Mouse (Mus musculus) mouse trophoblast stem cell (cell line): ENCODE measurements around the gene Hspa4.
"Not testable (repeated sequence)": the region's sequence is repeated elsewhere in the genome, so short reads cannot be mapped to it uniquely, and the experiment has no call there.

Source experiments
- in situ Hi-C, 2 experiments: fragments of 300-500 bp; cut with MseI, MboI; formaldehyde crosslinking; loops; 2 replicates in 1 of 2; 3 replicates in 1 of 2; pipeline ENCODE4 v1.15.1; 2025

Gene Hspa4

GRCm38 (mm10) chr11:53300330-53301166, at the start of gene Hspa4:
Gene Hspa4, minus strand, starts transcription at chr11:53300457.
- in situ Hi-C loops, result no loop called here

- in situ Hi-C loops, result no loop called here
Observed at GRCm38 (mm10) chr11:53345738-53346137, 45.5 kb upstream of the Hspa4 start.

- in situ Hi-C loops, result no loop called here
Observed at GRCm38 (mm10) chr11:53345328-53345727, 45.1 kb upstream of the Hspa4 start.

GRCm38 (mm10) chr11:53342711-53343110, 42.5 kb upstream of the Hspa4 start:
- in situ Hi-C loops, result no loop called here

- in situ Hi-C loops, result not testable (repeated sequence)
Observed at GRCm38 (mm10) chr11:53341019-53341418, 40.8 kb upstream of the Hspa4 start.

- in situ Hi-C loops, result no loop called here
Observed at GRCm38 (mm10) chr11:53337684-53338083, 37.4 kb upstream of the Hspa4 start.

GRCm38 (mm10) chr11:53336924-53337323, 36.7 kb upstream of the Hspa4 start:
- in situ Hi-C loops, result no loop called here

- in situ Hi-C loops, result no loop called here
Observed at GRCm38 (mm10) chr11:53336182-53336571, 35.9 kb upstream of the Hspa4 start.

GRCm38 (mm10) chr11:53335505-53336181, 35.4 kb upstream of the Hspa4 start:
- in situ Hi-C loops, result no loop called here

- in situ Hi-C loops, result no loop called here
Observed at GRCm38 (mm10) chr11:53332076-53332680, 31.9 kb upstream of the Hspa4 start.

GRCm38 (mm10) chr11:53331121-53331520, 30.9 kb upstream of the Hspa4 start:
- in situ Hi-C loops, result no loop called here

- in situ Hi-C loops, result no loop called here
Observed at GRCm38 (mm10) chr11:53330325-53330724, 30.1 kb upstream of the Hspa4 start.

- in situ Hi-C loops, result no loop called here
Observed at GRCm38 (mm10) chr11:53324512-53324968, 24.3 kb upstream of the Hspa4 start, which contains the start of gene Zcchc10. Gene Zcchc10, plus strand, starts transcription at chr11:53324679.

GRCm38 (mm10) chr11:53319867-53320266, 19.6 kb upstream of the Hspa4 start:
- in situ Hi-C loops, result not testable (repeated sequence)

- in situ Hi-C loops, result not testable (repeated sequence)
Observed at GRCm38 (mm10) chr11:53318568-53318967, 18.3 kb upstream of the Hspa4 start.

GRCm38 (mm10) chr11:53318041-53318440, 17.8 kb upstream of the Hspa4 start:
- in situ Hi-C loops, result no loop called here

GRCm38 (mm10) chr11:53316996-53317395, 16.7 kb upstream of the Hspa4 start:
- in situ Hi-C loops, result no loop called here

GRCm38 (mm10) chr11:53314770-53315173, 14.5 kb upstream of the Hspa4 start:
- in situ Hi-C loops, result no loop called here

GRCm38 (mm10) chr11:53312823-53313222, 12.6 kb upstream of the Hspa4 start:
- in situ Hi-C loops, result not testable (repeated sequence)

- in situ Hi-C loops, result no loop called here
Observed at GRCm38 (mm10) chr11:53311385-53311784, 11.1 kb upstream of the Hspa4 start.

- in situ Hi-C loops, result no loop called here
Observed at GRCm38 (mm10) chr11:53308884-53309310, 8.6 kb upstream of the Hspa4 start.

- in situ Hi-C loops, result no loop called here
Observed at GRCm38 (mm10) chr11:53308251-53308864, 8.1 kb upstream of the Hspa4 start.
